Mouse (Mus musculus) intestine, postnatal 0 days (tissue): ENCODE data around the gene Il15. TPM values are rescaled to one million over a fixed set of nuclear protein-coding genes. Genes with fewer than 3 reads are reported as not detected.
A peak's percentile ranks its signal among the peaks of the same experiment; 100 is the strongest.

Experiments
- ATAC-seq: fragments of 200-750 bp; cut with Nextera tagmentation; 2 replicates; pipeline ENCODE4 v1.8.0; 2017; ENCODE audit warnings: mild to moderate bottlenecking, moderate TSS enrichment, moderate library complexity
- H3K27ac ChIP-seq: fragments of 300-500 bp; sonication (generic); 2 replicates; pipeline ENCODE4 v1.5.1; 2014; ENCODE audit warnings: mild to moderate bottlenecking, low read depth, low read length, moderate library complexity
- H3K27me3 ChIP-seq: fragments of 300-500 bp; sonication (generic); replicated peaks from 2 replicates; pipeline ENCODE4 v1.6.1; 2014; ENCODE audit warnings: low read length, mixed read lengths; ENCODE audit not compliant: control insufficient read depth, insufficient read depth
- H3K36me3 ChIP-seq: fragments of 300-500 bp; sonication (generic); 2 replicates; pipeline ENCODE4 v1.6.1; 2014; ENCODE audit warnings: mild to moderate bottlenecking, moderate library complexity; ENCODE audit not compliant: control insufficient read depth, insufficient read depth
- H3K4me1 ChIP-seq: fragments of 300-500 bp; sonication (generic); replicated peaks from 2 replicates; pipeline ENCODE4 v1.6.1; 2014; ENCODE audit warnings: antibody characterized with exemption, low read length, mixed read lengths; ENCODE audit not compliant: control insufficient read depth, insufficient read depth
- H3K4me2 ChIP-seq: fragments of 300-500 bp; sonication (generic); replicated peaks from 2 replicates; pipeline ENCODE4 v1.6.1; 2014; ENCODE audit warnings: low read depth, mild to moderate bottlenecking, moderate library complexity
- H3K4me3 ChIP-seq: fragments of 300-500 bp; sonication (generic); 2 replicates; pipeline ENCODE4 v1.5.1; 2014; ENCODE audit warnings: low read depth, low read length
- H3K9ac ChIP-seq: fragments of 300-500 bp; sonication (generic); 2 replicates; pipeline ENCODE4 v1.6.1; 2014; ENCODE audit warnings: mild to moderate bottlenecking, low read depth, low read length
- H3K9me3 ChIP-seq: fragments of 300-500 bp; sonication (generic); 2 replicates; pipeline ENCODE4 v1.6.1; 2016; ENCODE audit warnings: mixed run types; ENCODE audit not compliant: control insufficient read depth
- CTCF ChIP-seq: sonication (generic); IDR thresholded peaks from 2 replicates; pipeline ENCODE4 v1.5.1; 2016; ENCODE audit warnings: low read depth, mild to moderate bottlenecking, control low read depth, antibody characterized with exemption, moderate library complexity
- WGBS: fragments of 180-500 bp; shearing (Covaris S2); extraction: QIAGEN DNeasy Blood & Tissue Kit; methylation state at CpG from one replicate; pipeline ENCODE4 v1.1.7; 2014; 5-methylcytosine and 5-hydroxymethylcytosine counted together
- polyA plus RNA-seq: library from polyadenylated mRNA; unstranded; fragments of >200 nt; fragmentation: Nextera tagmentation; extraction: Ambion mirVana; gene quantifications from 2 replicates; pipeline ENCODE4 v1.2.1, GENCODE M21; 2015

The Il15 gene
- polyA plus RNA-seq, 1 experiment from 2014 or later = 9.2 TPM

GRCm38 (mm10) chr8:82349299-82349698 is 53.7 kb downstream of the Il15 start:
- 9% methylated on average over 2 of the region's 2 CpGs for WGBS
- H3K27ac ChIP-seq = no peak overlapping the region
- H3K4me1 ChIP-seq = peaks cover 10% of the 10 kb centered on the region; the same call in 1 of the 2 replicates
- H3K4me3 ChIP-seq = no peak overlapping the region
- no peak for ATAC-seq
- no peaks in the 10 kb centered on the region for H3K36me3 ChIP-seq
- H3K4me2 ChIP-seq = no peak overlapping the region
- H3K9me3 ChIP-seq = no peaks in the 10 kb centered on the region
- no peaks in the 10 kb centered on the region for H3K27me3 ChIP-seq
- H3K9ac ChIP-seq = no peak overlapping the region
- TF ChIP-seq CTCF = no peak

GRCm38 (mm10) chr8:82346485-82346884 is 56.5 kb downstream of the Il15 start:
- H3K4me2 ChIP-seq = no peak overlapping the region
- H3K4me1 ChIP-seq = peaks cover 10% of the 10 kb centered on the region; the same call in 1 of the 2 replicates
- 0 out of 2 replicates have a peak, but pooled peaks cover 9% of the 10 kb centered on the region for H3K36me3 ChIP-seq
- 56% methylated on average over 3 of the region's 3 CpGs for WGBS
- TF ChIP-seq CTCF = no peak
- H3K27me3 ChIP-seq = no peaks in the 10 kb centered on the region
- H3K4me3 ChIP-seq = no peak overlapping the region
- no peak overlapping the region; the same call in 1 of the 2 replicates for H3K9ac ChIP-seq
- ATAC-seq = no peak
- H3K9me3 ChIP-seq = no peaks in the 10 kb centered on the region
- H3K27ac ChIP-seq = no peak overlapping the region

- Histone ChIP-seq H3K4me2 (no peak overlapping the region), H3K9me3 (no peaks in the 10 kb centered on the region), H3K36me3 (no peaks in the 10 kb centered on the region), H3K4me3 (no peak overlapping the region), H3K4me1 (no peaks in the 10 kb centered on the region), H3K9ac (no peak overlapping the region), H3K27ac (no peak overlapping the region), H3K27me3 (no peaks in the 10 kb centered on the region)
- 86% methylated on average over 8 of the region's 8 CpGs for WGBS
- no peak for ATAC-seq
- TF ChIP-seq CTCF = no peak
Measured at GRCm38 (mm10) chr8:82331675-82332234, 71.3 kb downstream of the Il15 start.

- Histone ChIP-seq H3K36me3 (no peaks in the 10 kb centered on the region), H3K27ac (no peak overlapping the region), H3K4me1 (no peaks in the 10 kb centered on the region), H3K9me3 (no peaks in the 10 kb centered on the region), H3K9ac (no peak overlapping the region), H3K4me2 (no peak overlapping the region), H3K27me3 (no peaks in the 10 kb centered on the region), H3K4me3 (no peak overlapping the region)
- WGBS = 51% methylated on average over 2 of the region's 2 CpGs
- no peak for TF ChIP-seq CTCF
- no peak for ATAC-seq
Measured at GRCm38 (mm10) chr8:82327986-82328652, 74.9 kb downstream of the Il15 start.

- TF ChIP-seq CTCF = peak; percentile 23; the same call in 1 of the 2 replicates
- Histone ChIP-seq H3K36me3 (no peaks in the 10 kb centered on the region), H3K9ac (no peak overlapping the region), H3K27ac (no peak overlapping the region), H3K4me1 (no peaks in the 10 kb centered on the region), H3K4me3 (no peak overlapping the region), H3K9me3 (no peaks in the 10 kb centered on the region), H3K4me2 (no peak overlapping the region), H3K27me3 (no peaks in the 10 kb centered on the region)
- no peak for ATAC-seq
- WGBS = 80% methylated on average over 1 of the region's 1 CpGs
Measured at GRCm38 (mm10) chr8:82326061-82326460, 77.0 kb downstream of the Il15 start.

- no peak for TF ChIP-seq CTCF
- Histone ChIP-seq H3K27me3 (no peaks in the 10 kb centered on the region), H3K27ac (no peak overlapping the region), H3K4me2 (no peak overlapping the region), H3K4me1 (no peaks in the 10 kb centered on the region), H3K9ac (no peak overlapping the region), H3K4me3 (no peak overlapping the region), H3K36me3 (no peaks in the 10 kb centered on the region), H3K9me3 (no peaks in the 10 kb centered on the region)
- ATAC-seq = no peak
- WGBS = 87% methylated on average over 6 of the region's 6 CpGs
Measured at GRCm38 (mm10) chr8:82325586-82325985, 77.4 kb downstream of the Il15 start.
